Mouse (Mus musculus): ENCODE results near the gene Pfdn4.
"Not testable (repeated sequence)": the region's sequence is repeated elsewhere in the genome, so short reads cannot be mapped to it uniquely, and the experiment has no call there.

Pfdn4 gene

DNA sequence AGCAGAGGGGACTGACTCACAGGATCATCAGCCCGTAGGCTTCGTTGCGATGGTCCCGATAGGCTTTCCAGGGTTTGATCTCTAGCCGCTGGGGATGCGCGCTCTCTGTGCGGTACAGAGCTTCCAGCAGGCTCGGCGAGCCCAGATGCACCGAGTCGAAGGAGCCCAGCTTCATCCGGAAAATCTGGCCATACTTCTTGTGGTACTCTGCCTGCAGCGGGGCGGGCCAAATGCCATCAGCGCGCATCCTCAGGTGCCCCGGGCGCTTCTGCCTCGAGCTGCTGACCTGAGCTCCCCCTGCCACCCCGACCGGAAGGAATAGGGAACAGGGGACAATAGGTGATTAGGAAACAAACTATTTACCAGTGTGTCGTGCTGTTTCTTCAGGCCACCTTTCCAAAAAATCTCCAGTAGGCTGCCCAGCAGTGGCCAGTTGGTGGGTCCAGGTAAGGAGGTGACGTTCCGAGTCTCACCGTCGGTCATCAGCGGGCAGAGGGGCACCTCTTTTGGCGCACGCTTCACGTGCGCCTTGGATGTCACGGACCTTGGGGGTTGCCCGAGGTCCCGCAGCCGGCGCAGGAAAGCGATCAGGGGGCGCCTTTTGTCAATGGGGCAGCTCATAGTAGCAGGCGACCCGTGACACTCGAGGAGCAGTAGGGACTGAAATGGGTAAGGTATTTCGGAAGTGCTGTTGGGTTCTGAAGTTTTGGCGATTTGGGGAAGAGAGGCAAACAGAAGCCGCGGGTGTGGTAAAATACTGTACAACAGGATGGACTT lies at the start of gene Pfdn4:
Gene Pfdn4 (plus strand): TSS at position 275 of the 777 bp plus-strand sequence.
- no peak for DNase-seq

DNA sequence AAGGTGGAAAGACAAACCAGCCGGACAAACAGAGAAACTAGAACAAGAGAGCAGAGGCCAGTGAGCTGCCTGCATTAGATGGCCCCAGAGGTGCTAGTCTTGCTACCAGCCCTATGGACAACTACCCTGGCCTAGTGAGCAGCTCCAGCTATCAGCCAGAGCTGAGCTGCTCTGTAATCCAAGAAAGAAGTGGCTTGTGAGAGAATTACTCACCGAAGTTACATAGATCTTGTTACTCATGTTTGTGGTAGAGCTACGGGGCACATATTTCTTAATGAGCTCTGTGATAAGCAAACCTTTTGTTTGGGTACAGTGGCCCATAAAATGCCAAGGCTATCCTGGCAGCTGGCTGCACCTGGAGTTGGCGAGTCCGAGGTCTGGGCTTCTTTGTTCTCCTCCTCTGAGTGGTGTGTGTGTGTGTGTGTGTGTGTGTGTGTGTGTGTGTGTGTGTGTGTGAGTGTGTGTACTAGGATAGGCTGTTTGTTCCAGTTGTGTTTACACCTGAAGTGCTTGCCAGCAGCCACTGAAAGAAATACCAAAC lies 49.3 kb upstream of the Pfdn4 start:
- no peak for DNase-seq

DNA sequence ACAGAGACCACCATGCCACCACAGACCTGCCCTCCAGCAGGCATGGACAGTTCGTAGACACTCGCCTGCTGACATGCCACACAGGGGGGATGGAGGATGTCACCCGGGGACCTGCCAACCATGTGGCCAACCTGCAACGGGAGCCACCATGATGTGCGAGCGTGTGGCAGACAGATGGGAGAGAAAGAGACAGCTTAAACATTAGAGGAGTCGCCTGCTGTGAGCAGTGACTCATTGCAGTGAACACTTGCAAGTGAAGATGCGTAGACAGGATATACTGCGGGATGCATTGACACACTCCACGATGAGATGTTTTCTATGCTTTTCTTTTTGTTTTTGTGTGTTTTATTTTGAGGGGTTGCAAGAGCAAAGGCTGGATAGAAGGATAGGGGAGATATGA lies 48.6 kb upstream of the Pfdn4 start:
- no peak for DNase-seq

DNA sequence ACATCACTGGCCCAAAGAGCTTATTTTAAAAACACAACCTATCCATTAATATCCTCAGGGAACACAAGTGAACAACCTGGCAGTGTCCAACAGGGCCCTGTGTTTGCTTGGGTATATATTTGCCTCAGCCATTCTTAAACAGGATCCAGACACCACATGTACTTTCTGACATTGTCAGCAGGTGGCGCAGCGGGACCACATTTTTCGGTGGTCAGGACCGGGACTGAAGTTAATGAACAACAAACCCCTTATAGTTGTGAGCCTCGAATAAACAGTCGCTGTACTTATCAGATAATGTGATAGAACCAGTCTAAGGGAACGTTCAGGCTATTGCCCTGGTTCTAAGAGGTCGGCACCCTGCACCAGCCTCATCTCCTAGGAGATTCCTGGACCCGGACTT lies 45.3 kb upstream of the Pfdn4 start:
- peak; percentile 77 to 79 for DNase-seq

DNA sequence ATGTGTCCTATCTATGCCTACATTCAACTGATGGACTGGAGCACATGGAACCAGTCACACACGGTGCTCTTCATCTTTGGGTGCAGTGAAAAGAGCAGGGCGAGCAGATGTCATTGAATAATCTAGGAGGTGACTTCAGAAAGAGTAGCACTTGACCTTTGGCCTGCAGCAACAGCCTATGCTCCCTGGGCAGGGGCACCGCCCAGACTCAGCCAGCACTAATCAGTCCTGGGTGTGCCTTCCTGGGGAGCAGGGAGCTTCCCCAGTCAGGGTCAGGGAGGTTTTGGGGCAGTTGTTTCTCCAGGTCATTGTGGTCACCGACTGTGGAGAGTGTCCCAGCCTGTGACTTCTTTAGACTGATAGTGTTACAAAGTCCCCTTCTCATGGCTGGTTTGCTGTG lies 42.4 kb upstream of the Pfdn4 start:
- not testable (repeated sequence) for DNase-seq

DNA sequence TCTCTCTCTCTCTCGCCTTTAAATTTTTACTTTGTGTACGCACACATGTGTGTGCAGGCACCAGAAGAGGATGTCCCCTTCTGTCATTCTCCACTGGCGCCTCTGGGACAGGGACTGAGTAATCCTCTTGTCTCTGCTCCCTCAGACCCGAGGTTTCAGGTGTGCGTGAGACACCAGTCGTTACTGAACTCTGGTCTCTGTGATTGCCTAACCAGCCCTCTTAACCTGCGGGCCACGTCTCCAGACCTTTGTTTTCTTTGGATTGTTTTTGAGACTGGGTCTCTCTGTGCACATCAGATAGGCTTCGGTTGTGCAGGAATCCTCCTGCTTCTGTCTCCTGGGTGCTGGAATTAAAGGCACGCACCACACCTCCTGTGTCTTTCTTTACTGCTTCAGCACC lies 37.0 kb upstream of the Pfdn4 start:
- DNase-seq: no peak

DNA sequence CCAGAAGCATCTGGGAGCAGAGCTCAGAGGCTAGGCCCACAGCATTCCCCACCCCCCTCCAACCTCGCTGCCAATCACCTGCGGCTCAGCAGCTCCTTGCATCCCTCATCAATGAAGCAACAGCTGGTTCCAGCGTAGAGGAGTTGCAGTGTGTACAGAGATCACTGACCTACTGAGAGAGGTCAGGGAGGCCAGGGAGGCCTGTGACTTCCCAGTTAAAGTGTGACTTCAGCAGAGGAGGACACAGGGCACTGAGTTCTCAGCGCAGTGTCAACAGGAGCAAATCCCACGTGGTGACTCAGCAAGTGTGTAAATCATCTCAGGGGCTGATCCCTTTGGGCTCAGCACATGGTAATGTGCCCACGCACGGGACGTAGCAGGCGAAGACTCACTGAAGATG lies 36.4 kb upstream of the Pfdn4 start:
- no peak for DNase-seq

DNA sequence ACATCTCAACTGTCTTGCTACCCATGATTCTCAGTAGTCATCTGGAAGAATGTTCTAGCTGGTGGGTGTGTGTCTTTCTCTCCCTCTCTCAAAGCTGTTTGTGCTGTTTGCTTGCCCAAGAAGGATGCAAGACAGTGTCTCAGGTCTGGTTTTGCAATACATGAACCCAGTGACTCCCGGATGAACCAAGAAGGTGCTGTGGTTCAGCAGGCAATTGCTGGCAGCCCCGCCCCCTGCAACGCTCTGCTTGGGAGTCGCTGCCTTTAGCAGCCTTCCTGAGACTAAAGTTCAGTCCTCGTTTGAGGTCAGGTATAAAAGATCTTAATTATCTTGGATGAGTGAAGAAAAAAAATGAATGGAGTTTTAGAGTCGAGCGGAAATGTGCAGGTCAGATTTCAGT lies 34.6 kb upstream of the Pfdn4 start:
- no peak for DNase-seq

DNA sequence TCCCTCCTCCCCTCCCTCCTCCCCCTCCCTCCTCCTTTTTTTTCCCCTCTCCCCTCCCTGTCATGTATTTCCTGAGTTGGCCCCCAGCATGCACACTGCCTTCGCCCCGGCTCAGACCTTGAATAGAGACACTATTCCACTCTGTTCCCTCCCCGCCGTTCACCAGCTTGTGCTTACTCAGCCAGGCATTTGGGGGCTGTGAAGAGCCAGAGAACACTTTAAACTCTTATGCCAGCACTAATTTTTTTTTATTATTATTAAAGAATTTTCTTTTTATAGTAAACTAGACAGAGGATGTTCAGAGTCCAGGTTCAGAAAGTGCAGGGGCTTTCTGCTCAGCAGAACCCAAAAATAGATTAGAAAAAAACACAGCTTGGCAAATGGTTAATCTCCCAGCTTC lies 31.4 kb upstream of the Pfdn4 start:
- DNase-seq: no peak

DNA sequence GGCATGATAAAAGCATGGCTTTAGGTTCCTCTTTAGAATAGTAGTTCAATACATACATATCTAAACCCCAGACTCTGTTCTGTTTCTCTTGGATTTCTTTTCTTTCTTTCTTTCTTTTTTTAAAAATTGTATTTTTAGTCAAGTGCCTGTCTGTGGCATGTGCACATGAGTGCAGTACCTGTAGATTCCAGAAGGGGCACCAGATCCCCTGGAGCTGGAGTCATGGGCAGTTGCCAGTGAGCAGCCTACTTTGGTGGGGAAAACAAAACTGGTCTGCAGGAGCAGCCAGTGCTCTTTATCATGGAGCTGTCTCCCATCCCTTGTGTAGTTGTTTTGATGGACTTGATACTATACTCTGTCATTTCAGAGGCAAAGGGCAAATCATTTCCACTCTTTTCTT lies 28.2 kb upstream of the Pfdn4 start:
- DNase-seq: peak; percentile 25 to 31

DNA sequence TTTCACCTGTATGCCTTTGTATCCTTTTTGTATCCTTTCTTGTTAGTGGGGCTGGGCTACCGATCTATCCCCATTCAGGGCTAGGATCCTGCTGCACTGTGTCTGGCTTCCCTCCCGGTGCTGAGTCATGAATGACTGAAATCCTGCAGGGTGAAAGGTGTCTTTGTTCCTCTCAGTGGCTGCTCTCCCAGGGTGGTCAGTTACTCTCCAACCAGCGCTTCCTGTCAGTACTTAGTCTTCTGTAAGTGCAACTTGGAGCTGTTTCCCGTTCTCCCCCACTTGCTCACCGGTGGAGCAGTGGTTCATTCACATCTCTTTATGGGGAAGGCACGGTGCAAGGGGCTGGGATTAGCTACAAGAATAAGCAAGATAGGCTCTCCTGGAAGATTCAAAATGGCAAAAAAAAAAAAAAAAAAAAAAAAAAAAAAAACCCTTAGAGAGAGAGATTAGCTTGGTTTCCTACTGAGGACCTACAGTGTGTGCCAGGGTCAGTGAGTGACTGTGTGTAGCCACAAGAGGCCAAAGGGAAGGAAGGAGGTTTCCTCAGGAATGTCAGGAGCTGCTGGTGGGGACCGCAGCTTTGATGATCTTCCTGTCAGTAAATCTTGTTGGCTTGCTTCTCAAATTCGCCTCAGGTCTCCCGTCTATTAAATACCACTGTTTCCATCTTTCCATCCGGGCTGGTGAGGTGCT lies 26.5 kb upstream of the Pfdn4 start:
- DNase-seq: no peak

DNA sequence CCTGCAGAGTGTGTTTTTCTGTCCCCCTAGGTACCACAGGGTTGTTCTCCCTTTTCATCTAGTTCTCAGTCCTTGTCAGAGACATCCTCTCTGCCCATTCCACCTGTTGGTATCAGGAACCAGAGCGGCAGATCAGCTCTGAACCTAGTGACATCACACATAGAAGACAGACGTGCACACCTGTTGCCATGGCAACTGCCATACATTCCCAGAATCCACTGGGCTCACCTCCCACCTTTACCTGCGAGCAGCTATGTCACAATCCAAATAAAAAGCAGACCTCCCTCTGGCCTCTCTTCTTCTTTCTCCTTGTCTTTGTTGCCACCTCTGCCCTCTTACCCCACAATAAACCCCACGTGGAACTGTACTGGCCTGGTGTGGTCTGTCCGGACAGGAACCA lies 25.6 kb upstream of the Pfdn4 start:
- DNase-seq: no peak

DNA sequence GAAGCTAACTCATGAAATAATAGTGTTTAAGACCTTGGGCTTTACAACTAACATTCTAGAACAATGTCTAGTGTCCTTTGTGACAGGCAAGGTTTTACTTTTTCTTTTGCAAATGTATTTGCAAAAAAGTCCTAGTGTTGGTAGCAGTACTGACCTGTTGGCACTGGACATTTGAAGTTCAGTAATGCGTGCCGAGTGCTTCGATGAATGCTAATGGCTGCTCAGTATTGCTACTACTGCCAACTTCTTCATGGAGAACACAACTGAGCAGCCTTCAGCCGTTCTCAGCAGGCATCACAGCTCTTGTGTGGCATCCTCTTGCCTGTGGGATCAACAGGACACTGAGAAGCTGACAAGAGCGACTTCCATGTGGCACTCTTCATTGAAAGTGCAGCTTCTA lies 22.1 kb upstream of the Pfdn4 start:
- no peak for DNase-seq

DNA sequence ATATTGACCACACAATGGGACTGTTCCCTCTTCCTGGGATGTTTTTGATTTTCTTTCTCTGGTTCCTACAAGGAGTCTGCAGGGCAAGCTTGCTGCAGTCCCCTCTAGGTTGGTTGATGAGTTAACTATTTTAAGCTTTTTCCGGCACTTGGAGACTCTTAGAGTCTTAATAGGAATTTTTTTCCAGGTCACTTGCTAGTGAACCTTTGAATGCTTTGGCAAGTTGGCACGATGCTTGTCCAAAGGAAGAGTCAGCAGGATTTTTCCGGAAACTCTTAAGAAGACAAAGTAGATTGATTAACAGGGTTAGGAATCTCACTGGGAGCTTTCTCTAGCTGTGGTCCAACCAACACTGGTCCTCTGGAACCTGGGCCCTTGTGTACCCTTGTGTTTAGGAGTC lies 21.1 kb upstream of the Pfdn4 start:
- no peak for DNase-seq

DNA sequence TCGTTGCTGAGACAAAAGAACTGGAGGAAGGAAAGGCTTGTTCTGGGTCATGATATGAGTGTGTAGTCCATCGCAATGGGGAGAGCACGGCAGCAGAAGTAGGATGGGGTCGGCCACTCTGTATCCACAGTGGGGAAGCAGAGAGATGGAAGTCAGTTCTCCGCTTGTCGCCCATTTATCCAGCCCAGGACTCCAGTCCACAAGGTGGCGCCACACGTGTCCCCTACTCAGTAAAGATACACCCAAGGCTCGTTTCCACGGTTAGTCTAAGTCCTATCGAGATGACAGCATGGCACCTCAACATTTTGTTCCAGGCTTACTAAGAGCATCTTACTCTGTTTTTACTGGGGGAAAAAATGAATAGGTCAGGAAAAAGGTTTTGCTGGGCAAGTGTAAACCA lies 20.0 kb upstream of the Pfdn4 start:
- peak; percentile 42 to 48 for DNase-seq

DNA sequence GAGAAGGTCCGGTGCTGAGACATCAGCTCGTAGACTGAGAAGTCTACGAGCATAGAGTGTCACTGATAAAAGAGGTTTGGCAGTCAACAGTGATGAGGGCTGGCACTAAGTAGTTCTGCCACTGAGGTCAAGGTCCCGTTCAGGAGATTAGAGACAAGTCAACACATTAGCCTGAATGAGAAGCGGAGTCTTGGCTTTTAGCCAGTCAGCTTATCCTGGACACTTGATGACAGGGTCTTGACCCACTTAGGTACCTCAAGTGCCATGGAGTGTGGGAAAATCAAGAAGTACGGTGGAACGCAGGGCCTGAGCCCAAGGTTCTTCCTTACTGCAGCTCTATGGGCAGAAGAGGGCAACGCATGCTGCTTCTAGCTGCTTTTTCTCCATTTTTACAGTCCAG lies 19.6 kb upstream of the Pfdn4 start:
- DNase-seq: no peak

DNA sequence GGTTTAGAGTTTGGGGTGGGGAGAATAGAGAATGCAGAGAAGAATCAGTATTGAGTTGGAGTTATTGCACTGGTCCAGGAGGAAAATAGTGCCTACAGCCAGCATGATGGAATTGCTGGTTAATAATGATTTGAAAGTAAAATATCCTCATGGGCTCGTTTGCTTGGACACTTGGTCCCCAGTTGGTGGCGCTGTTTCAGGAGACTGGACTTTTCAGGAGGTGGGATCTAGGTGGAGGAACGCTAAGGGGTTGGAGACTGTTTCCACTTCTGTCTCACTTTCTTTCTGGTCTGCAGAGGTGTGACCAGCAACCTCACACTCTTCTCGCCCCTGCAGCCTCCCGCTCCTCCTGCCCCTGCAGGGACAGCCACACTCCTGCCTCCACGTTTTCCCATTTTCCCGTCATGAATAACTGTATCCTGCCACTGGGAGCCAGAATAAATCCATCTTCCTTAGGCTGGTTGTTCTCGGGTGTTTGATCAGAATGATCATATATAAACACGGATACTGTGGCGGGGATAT lies 14.1 kb upstream of the Pfdn4 start:
- DNase-seq: no peak

DNA sequence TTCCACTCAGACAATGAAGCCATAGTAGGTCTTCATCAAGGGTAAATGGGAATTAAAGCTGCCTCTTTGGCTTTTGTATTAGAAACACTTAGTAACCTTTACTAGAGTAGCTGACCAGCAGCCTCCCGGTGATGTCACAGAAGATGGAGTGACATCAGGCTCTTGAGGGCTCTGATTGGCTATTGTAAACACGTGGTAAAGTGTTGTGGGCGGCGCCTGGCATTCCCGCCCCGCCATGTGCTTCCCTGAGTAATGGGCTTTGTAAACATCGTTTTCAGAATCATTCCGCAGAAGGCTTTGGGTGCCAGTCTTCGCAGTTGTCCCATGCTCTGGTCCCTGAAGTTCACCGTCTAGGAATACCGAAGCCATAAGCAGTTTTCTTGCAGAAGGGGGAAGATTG lies 12.3 kb upstream of the Pfdn4 start:
- no peak for DNase-seq

DNA sequence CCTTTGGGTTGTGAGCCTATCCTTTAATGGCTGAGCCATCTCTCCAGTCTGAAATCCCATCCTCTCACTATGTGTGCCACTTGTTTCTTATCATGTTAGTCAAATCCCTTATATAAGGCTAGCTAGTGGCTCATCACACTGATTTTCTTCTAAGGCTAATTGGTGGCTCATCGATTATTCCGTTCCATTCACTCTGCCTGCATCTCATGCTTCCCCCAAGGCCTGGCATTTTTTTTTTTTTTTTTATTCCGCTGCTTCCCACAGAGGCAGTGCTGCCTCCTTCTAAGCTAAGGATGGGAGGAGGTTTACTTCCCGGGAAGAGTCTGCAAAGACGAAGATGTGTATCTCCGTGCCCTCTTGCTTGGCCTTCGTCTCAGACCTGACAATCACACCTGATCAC lies 9.0 kb upstream of the Pfdn4 start:
- DNase-seq: no peak

DNA sequence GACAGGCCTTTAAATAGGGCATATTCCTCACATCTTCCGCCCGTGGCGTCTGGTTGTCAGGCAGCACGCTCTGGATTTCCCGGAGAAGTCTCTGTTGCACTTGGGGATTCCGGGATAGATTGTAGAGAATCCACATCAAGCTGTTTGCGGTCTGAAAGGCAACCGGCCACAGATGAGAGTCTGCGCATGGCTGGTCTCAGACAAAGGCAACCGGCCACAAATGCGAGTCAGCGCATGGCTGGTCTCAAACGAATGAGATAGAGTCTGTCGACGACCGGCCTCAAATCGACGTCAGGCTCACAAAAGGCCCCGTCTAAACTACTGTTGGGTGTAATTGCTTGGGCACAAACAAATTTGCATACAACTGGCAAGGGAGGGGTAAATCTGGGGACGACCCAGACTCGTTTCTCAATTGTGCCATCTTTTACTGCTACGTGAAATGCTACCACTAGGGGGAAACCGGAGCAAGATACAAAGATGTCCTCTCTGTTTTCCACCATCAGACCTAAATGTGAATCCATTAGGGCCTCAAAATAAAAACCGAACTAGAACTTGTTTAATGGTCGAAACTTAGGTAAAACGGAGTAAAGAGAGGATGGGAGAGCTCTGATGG lies 8.2 kb upstream of the Pfdn4 start:
- peak; percentile 26 to 33 for DNase-seq

DNA sequence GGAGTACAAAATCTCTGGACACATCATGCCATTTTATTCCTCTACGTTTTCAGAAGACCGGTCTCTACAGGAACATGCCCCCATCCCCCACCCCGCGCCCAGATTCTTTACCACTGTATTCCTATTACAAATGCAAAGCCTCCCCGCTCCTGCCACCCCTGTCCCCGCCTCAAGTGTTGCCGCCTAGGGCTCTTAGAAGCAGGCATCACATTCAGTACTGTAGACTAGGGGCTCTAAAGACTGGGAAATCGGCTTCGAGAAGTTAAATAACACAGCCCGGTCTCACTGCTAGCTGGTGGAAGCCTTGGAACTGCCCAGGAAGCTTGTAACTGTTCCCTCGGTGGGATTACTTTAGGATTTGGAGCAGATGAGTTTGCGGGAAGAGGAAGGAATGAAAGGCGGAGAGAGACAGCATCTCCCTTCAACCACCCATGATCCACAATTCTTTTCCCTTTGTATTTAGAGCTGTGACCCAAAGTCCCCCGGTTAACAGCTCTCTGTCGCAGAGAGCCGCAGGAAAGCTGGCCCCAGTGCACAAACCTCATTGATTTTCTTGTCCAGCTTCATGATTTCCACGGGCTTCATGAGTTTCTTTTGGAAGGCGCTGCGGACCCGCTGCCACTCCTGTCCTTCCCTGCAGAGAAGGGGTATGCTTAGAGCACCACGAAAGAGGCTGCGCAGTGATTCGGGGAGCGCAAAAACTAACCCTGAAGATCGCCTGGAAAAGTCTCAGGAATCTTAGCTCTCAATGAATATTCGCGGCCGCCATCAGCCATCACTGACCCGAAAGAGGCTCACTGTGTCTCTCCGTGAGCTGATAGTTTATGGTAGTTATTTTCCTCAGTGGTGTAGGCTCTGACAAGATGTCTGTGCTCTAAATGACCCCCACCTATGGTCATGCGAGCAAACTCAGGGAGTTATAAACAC lies 1.2 kb upstream of the Pfdn4 start:
- no peak for DNase-seq

DNA sequence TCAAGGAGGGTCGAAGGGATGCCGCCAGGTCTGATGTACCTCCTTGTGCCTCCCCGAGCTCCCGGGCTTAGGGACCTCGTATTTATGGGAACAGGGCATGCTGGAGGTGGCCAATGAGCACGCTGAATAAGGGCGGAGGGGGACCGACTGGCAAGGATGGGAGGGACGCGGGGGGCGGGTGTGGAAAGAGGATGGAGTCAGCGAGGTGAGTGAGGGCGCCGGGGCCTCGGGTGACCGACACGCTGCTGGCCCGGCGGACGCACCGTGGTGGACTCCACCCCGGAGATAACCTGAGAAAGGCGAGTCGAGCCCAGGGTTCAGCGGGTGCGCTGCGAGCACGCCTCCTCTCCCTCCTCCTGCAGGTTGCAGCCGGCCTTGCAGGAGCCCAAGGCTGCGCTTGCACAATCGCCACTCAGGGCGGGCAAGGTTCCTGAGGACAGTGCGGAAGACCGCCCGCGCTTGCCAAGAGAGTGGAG lies 901 bp downstream of the Pfdn4 start, which contains the start of gene Cyp24a1:
Gene Cyp24a1 (minus strand): TSS at position 55 of the 476 bp plus-strand sequence.
- no peak for DNase-seq

Data from B cell, adult 2 months (primary cell).